Mouse (Mus musculus): ENCODE measurements around the gene Olfr1009. TPM values are rescaled to one million over a fixed set of nuclear protein-coding genes. Genes with fewer than 3 reads are reported as not detected.
"Not testable (repeated sequence)": the region's sequence is repeated elsewhere in the genome, so short reads cannot be mapped to it uniquely, and the experiment has no call there.

Gene Olfr1009
- polyA plus RNA-seq (2012; ENCODE audit: insufficient read depth, insufficient read length, low replicate concordance, missing spikeins) = not detected in 2 replicates

GRCm38 (mm10) chr2:85715119-85715518 lies at the start of gene Olfr1009:
Olfr1009 (plus strand) TSS chr2:85715419.
- H3K4me3 ChIP-seq (ENCODE audit: insufficient read depth, low read depth, low read length) = no peak within 1 kb of the TSS
- 95% methylated on average over 1 of the region's 1 CpGs for WGBS
- TF ChIP-seq POLR2A (IDR thresholded peaks at IDR 0.05; ENCODE audit: insufficient read depth, low read depth, low read length) = no peak
- TF ChIP-seq CTCF (IDR thresholded peaks at IDR 0.05; ENCODE audit: insufficient read depth, low read depth, low read length) = no peak
- H3K27ac ChIP-seq (ENCODE audit: insufficient read depth, low read depth, low read length) = no peak within 1 kb of the TSS
- no peaks in the 10 kb centered on the region for H3K4me1 ChIP-seq (ENCODE audit: control insufficient read depth, insufficient read depth, low read length)

GRCm38 (mm10) chr2:85678667-85679066 lies 36.6 kb upstream of the Olfr1009 start, which contains the start of gene Olfr1006:
Olfr1006 (minus strand) TSS chr2:85678767.
- H3K27ac ChIP-seq (ENCODE audit: insufficient read depth, low read depth, low read length) = no peak within 1 kb of the TSS
- TF ChIP-seq POLR2A (IDR thresholded peaks at IDR 0.05; ENCODE audit: insufficient read depth, low read depth, low read length) (no peak), CTCF (IDR thresholded peaks at IDR 0.05; ENCODE audit: insufficient read depth, low read depth, low read length) (no peak)

DNA sequence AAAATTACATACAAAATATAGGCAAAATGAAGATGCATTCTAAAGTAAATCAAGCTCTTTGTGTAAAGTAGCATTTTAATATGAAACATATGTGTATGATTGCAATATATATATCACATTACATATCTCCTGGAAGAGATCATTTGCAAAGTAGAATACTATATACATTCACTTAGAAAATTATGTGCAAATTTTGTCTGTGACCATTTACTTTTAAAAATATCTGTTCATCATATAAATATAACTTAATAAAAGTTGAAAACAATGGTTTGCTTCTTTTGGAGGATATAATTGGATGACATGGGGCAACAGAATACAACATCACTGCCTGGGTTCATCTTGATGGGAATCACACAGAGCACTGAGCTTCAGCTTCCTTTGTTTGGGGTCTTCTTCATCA lies 26.1 kb upstream of the Olfr1009 start, which contains the start of gene Olfr1008:
Gene Olfr1008, plus strand, starts transcription at position 301 of the 400 bp plus-strand sequence.
- TF ChIP-seq POLR2A (IDR thresholded peaks at IDR 0.05; ENCODE audit: insufficient read depth, low read depth, low read length) (no peak), CTCF (IDR thresholded peaks at IDR 0.05; ENCODE audit: insufficient read depth, low read depth, low read length) (no peak)
- H3K4me1 ChIP-seq (ENCODE audit: control insufficient read depth, insufficient read depth, low read length) = no peaks in the 10 kb centered on the region
- no peak within 1 kb of the TSS for H3K27ac ChIP-seq (ENCODE audit: insufficient read depth, low read depth, low read length)
- H3K4me3 ChIP-seq (ENCODE audit: insufficient read depth, low read depth, low read length) = no peak within 1 kb of the TSS

More at GRCm38 (mm10) chr2:85678667-85679066, 36.6 kb upstream of the Olfr1009 start, which contains the start of gene Olfr1006:
- Histone ChIP-seq H3K4me1 (ENCODE audit: control insufficient read depth, insufficient read depth, low read length) (no peaks in the 10 kb centered on the region), H3K4me3 (ENCODE audit: insufficient read depth, low read depth, low read length) (no peak within 1 kb of the TSS)

DNA sequence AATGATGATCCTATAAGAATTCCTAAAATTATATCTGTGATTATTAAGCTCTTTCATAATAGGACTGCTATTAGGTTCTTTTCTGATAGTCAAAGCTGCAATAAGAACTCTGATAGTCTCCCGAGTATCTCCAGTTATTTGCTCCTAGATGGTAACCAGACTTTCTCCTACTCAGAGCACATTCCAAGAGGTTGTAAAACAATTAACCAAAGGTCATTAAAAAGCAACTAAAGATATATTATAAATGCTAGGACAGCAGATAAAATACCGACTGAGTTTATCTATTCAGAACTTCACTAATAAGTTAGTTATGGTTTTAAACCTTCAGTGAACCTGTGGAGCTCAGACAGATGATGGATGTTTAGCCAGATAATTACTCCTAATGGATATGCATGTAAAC lies 4.5 kb upstream of the Olfr1009 start:
- 75% methylated on average over 2 of the region's 2 CpGs for WGBS
- not testable (repeated sequence) for H3K4me3 ChIP-seq (ENCODE audit: insufficient read depth, low read depth, low read length); H3K27ac ChIP-seq (ENCODE audit: insufficient read depth, low read depth, low read length); H3K4me1 ChIP-seq (ENCODE audit: control insufficient read depth, insufficient read depth, low read length)

- 15% methylated on average over 1 of the region's 1 CpGs for WGBS
- H3K4me1 ChIP-seq (ENCODE audit: control insufficient read depth, insufficient read depth, low read length) = no peaks in the 10 kb centered on the region
Observed at GRCm38 (mm10) chr2:85711159-85711558, 4.1 kb upstream of the Olfr1009 start.

DNA sequence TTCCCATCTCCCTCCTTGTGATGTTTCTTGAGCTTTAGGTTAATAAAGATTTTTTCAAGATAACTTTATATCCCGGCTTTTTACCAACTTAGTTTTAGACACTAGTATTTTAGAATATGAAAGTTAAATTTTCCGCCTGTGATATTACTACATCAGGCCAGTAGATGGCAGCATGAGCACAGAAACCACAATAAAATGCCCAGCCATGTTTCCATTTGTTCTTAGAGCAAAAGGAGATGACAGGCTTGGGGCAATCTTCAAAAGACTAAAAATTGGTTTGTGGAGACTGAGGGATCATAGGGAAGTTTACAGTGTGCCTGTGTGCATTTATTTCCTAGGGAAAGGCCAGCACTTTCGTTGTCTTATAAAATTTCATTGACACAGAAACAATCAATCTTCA lies 10.6 kb downstream of the Olfr1009 start:
- WGBS = 11% methylated on average over 3 of the region's 3 CpGs
- Histone ChIP-seq H3K4me1 (ENCODE audit: control insufficient read depth, insufficient read depth, low read length) (no peaks in the 10 kb centered on the region), H3K4me3 (ENCODE audit: insufficient read depth, low read depth, low read length) (no peak overlapping the region), H3K27ac (ENCODE audit: insufficient read depth, low read depth, low read length) (no peak overlapping the region)
- TF ChIP-seq POLR2A (IDR thresholded peaks at IDR 0.05; ENCODE audit: insufficient read depth, low read depth, low read length) (no peak), CTCF (IDR thresholded peaks at IDR 0.05; ENCODE audit: insufficient read depth, low read depth, low read length) (no peak)

More at GRCm38 (mm10) chr2:85711159-85711558, 4.1 kb upstream of the Olfr1009 start:
- TF ChIP-seq CTCF (IDR thresholded peaks at IDR 0.05; ENCODE audit: insufficient read depth, low read depth, low read length) (no peak), POLR2A (IDR thresholded peaks at IDR 0.05; ENCODE audit: insufficient read depth, low read depth, low read length) (no peak)
- Histone ChIP-seq H3K27ac (ENCODE audit: insufficient read depth, low read depth, low read length) (no peak overlapping the region), H3K4me3 (ENCODE audit: insufficient read depth, low read depth, low read length) (no peak overlapping the region)

DNA sequence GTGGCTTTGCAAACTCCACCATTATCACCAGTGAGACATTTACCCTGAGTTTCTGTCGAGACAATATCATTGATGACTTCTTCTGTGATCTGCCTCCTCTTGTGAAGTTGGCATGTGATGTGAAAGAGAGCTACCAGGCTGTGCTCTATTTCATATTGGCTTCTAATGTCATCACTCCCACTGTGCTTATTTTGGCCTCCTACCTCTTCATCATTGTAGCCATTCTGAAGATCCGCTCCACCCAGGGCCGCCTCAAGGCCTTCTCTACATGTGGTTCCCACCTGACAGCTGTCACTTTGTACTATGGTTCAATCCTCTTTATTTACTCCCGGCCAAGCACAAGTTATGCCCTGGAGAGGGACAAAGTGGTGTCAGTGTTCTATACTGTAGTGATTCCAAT lies 38.6 kb downstream of the Olfr1009 start:
- no peak for TF ChIP-seq CTCF (IDR thresholded peaks at IDR 0.05; ENCODE audit: insufficient read depth, low read depth, low read length)
- no peak for TF ChIP-seq POLR2A (IDR thresholded peaks at IDR 0.05; ENCODE audit: insufficient read depth, low read depth, low read length)
- Histone ChIP-seq H3K4me3 (ENCODE audit: insufficient read depth, low read depth, low read length) (no peak overlapping the region), H3K4me1 (ENCODE audit: control insufficient read depth, insufficient read depth, low read length) (no peaks in the 10 kb centered on the region), H3K27ac (ENCODE audit: insufficient read depth, low read depth, low read length) (no peak overlapping the region)
- 80% methylated on average over 4 of the region's 4 CpGs for WGBS

DNA sequence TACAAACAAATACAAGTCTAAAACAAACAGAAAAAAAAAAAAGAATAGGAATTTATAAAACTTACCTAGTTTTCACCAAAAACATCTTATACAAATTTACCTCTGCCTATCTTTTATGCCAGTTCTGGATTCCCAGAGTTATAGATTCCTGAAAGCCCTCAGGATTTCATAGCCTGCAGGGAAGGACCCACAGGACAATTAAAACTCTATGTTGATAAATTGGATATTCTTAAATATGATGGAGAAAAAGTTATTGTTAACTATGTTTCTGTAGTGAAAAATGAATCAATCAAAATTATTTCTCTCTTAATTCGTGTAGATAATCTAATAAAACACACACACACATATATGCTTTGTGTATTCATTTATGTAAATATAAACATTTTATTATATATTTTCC lies 47.4 kb downstream of the Olfr1009 start, which contains the start of gene Olfr1012:
Gene Olfr1012, minus strand, starts transcription at position 101 of the 400 bp plus-strand sequence.
- 71% methylated on average over 1 of the region's 1 CpGs for WGBS
- TF ChIP-seq POLR2A (IDR thresholded peaks at IDR 0.05; ENCODE audit: insufficient read depth, low read depth, low read length) (no peak), CTCF (IDR thresholded peaks at IDR 0.05; ENCODE audit: insufficient read depth, low read depth, low read length) (no peak)
- no peak within 1 kb of the TSS for H3K27ac ChIP-seq (ENCODE audit: insufficient read depth, low read depth, low read length)

GRCm38 (mm10) chr2:85766798-85767197 lies 51.6 kb downstream of the Olfr1009 start, which contains the start of gene Olfr1013:
Olfr1013 (plus strand) TSS chr2:85767098.
- TF ChIP-seq POLR2A (IDR thresholded peaks at IDR 0.05; ENCODE audit: insufficient read depth, low read depth, low read length) = no peak
- no peak for TF ChIP-seq CTCF (IDR thresholded peaks at IDR 0.05; ENCODE audit: insufficient read depth, low read depth, low read length)
- Histone ChIP-seq H3K4me1 (ENCODE audit: control insufficient read depth, insufficient read depth, low read length) (no peaks in the 10 kb centered on the region), H3K4me3 (ENCODE audit: insufficient read depth, low read depth, low read length) (no peak within 1 kb of the TSS), H3K27ac (ENCODE audit: insufficient read depth, low read depth, low read length) (no peak within 1 kb of the TSS)

More for the DNA sequence above, 47.4 kb downstream of the Olfr1009 start, which contains the start of gene Olfr1012:
- Histone ChIP-seq H3K4me1 (ENCODE audit: control insufficient read depth, insufficient read depth, low read length) (no peaks in the 10 kb centered on the region), H3K4me3 (ENCODE audit: insufficient read depth, low read depth, low read length) (no peak within 1 kb of the TSS)

DNA sequence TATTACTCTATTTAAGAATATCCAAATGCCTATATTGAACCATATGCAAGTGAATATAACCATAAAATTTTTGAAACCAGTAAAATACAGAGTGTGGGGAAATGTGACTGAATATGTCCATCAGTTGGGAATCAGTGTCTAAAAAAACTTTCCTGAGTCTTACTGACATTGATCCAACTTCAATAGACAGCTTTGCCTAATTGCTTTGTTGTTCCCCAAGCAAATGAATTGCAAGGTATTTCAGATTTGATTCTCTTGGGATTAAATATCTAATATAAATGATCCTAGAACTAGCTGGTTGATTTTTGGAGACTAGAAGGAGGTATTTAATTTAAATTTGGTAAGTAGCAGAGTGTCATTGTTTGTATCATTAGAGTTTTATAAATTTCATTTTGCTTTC lies 57.2 kb downstream of the Olfr1009 start, which contains the start of gene Olfr1014:
Gene Olfr1014, plus strand, starts transcription at position 301 of the 400 bp plus-strand sequence.
- no peak within 1 kb of the TSS for H3K4me3 ChIP-seq (ENCODE audit: insufficient read depth, low read depth, low read length)
- TF ChIP-seq CTCF (IDR thresholded peaks at IDR 0.05; ENCODE audit: insufficient read depth, low read depth, low read length) (no peak), POLR2A (IDR thresholded peaks at IDR 0.05; ENCODE audit: insufficient read depth, low read depth, low read length) (no peak)
- no peak within 1 kb of the TSS for H3K27ac ChIP-seq (ENCODE audit: insufficient read depth, low read depth, low read length)
- no peaks in the 10 kb centered on the region for H3K4me1 ChIP-seq (ENCODE audit: control insufficient read depth, insufficient read depth, low read length)

Other genes with a start within 250 kb of the Olfr1009 start
- gene 4833423E24Rik, start 196.4 kb upstream of the Olfr1009 start, polyA plus RNA-seq (2012; ENCODE audit: insufficient read depth, insufficient read length, low replicate concordance, missing spikeins) = not detected in 2 replicates
- gene Olfr996, start 136.2 kb upstream of the Olfr1009 start, polyA plus RNA-seq (2012; ENCODE audit: insufficient read depth, insufficient read length, low replicate concordance, missing spikeins) = not detected in 2 replicates
- gene Olfr998, start 126.5 kb upstream of the Olfr1009 start, polyA plus RNA-seq (2012; ENCODE audit: insufficient read depth, insufficient read length, low replicate concordance, missing spikeins) = not detected in 2 replicates
- gene Olfr1000, start 103.5 kb upstream of the Olfr1009 start, polyA plus RNA-seq (2012; ENCODE audit: insufficient read depth, insufficient read length, low replicate concordance, missing spikeins) = not detected in 2 replicates
- not detected in 2 replicates for gene Olfr1002, start 64.7 kb upstream of the Olfr1009 start, polyA plus RNA-seq (2012; ENCODE audit: insufficient read depth, insufficient read length, low replicate concordance, missing spikeins)
- not detected in 2 replicates for gene Olfr154, start 51.0 kb upstream of the Olfr1009 start, polyA plus RNA-seq (2012; ENCODE audit: insufficient read depth, insufficient read length, low replicate concordance, missing spikeins)
- gene Olfr1006, start 36.7 kb upstream of the Olfr1009 start, polyA plus RNA-seq (2012; ENCODE audit: insufficient read depth, insufficient read length, low replicate concordance, missing spikeins) = not detected in 2 replicates
- gene Olfr1008, start 26.0 kb upstream of the Olfr1009 start, polyA plus RNA-seq (2012; ENCODE audit: insufficient read depth, insufficient read length, low replicate concordance, missing spikeins) = not detected in 2 replicates
- gene Olfr1012, start 47.3 kb downstream of the Olfr1009 start, polyA plus RNA-seq (2012; ENCODE audit: insufficient read depth, insufficient read length, low replicate concordance, missing spikeins) = not detected in 2 replicates
- gene Olfr1013, start 51.7 kb downstream of the Olfr1009 start, polyA plus RNA-seq (2012; ENCODE audit: insufficient read depth, insufficient read length, low replicate concordance, missing spikeins) = not detected in 2 replicates
- not detected in 2 replicates for gene Olfr1014, start 57.3 kb downstream of the Olfr1009 start, polyA plus RNA-seq (2012; ENCODE audit: insufficient read depth, insufficient read length, low replicate concordance, missing spikeins)
- gene Olfr1015, start 66.6 kb downstream of the Olfr1009 start, polyA plus RNA-seq (2012; ENCODE audit: insufficient read depth, insufficient read length, low replicate concordance, missing spikeins) = not detected in 2 replicates
- gene Olfr1016, start 87.1 kb downstream of the Olfr1009 start, polyA plus RNA-seq (2012; ENCODE audit: insufficient read depth, insufficient read length, low replicate concordance, missing spikeins) = not detected in 2 replicates
- not detected in 2 replicates for gene Olfr1018, start 103.1 kb downstream of the Olfr1009 start, polyA plus RNA-seq (2012; ENCODE audit: insufficient read depth, insufficient read length, low replicate concordance, missing spikeins)
- not detected in 2 replicates for gene Olfr1019, start 130.1 kb downstream of the Olfr1009 start, polyA plus RNA-seq (2012; ENCODE audit: insufficient read depth, insufficient read length, low replicate concordance, missing spikeins)
- gene Olfr1020, start 131.6 kb downstream of the Olfr1009 start, polyA plus RNA-seq (2012; ENCODE audit: insufficient read depth, insufficient read length, low replicate concordance, missing spikeins) = not detected in 2 replicates
- gene Olfr1022, start 153.2 kb downstream of the Olfr1009 start, polyA plus RNA-seq (2012; ENCODE audit: insufficient read depth, insufficient read length, low replicate concordance, missing spikeins) = not detected in 2 replicates
- gene Olfr1023, start 170.2 kb downstream of the Olfr1009 start, polyA plus RNA-seq (2012; ENCODE audit: insufficient read depth, insufficient read length, low replicate concordance, missing spikeins) = not detected in 2 replicates
- not detected in 2 replicates for gene Olfr1024, start 189.6 kb downstream of the Olfr1009 start, polyA plus RNA-seq (2012; ENCODE audit: insufficient read depth, insufficient read length, low replicate concordance, missing spikeins)
- not detected in 2 replicates for gene Olfr1025-ps1, start 199.8 kb downstream of the Olfr1009 start, polyA plus RNA-seq (2012; ENCODE audit: insufficient read depth, insufficient read length, low replicate concordance, missing spikeins)
- not detected in 2 replicates for gene Olfr1026, start 206.1 kb downstream of the Olfr1009 start, polyA plus RNA-seq (2012; ENCODE audit: insufficient read depth, insufficient read length, low replicate concordance, missing spikeins)
- not detected in 2 replicates for gene Olfr1028, start 235.0 kb downstream of the Olfr1009 start, polyA plus RNA-seq (2012; ENCODE audit: insufficient read depth, insufficient read length, low replicate concordance, missing spikeins)

All from olfactory bulb, adult 2 months (tissue).